In genomic region chr14:120797916-120798490, GRCm38 (mm10) we compare ENCODE assay signal across 24 mouse cellular contexts.
DNase-seq lines count a peak whose midpoint lies in the region; ATAC-seq and TF ChIP-seq lines count a peak whose summit lies in the region.
"Had no signal": no experiment of that assay in that cellular context is flagged by ENCODE, and none has a peak within 500 bp of the region (broad histone marks: within the 10 kb centered on the region; RNA-seq: fewer than 3 reads in every experiment).

No protein-coding gene starts in this region.

- H3K9ac ChIP-seq in lung, embryonic 16.5 days (ENCODE audit: low read length): no peak overlapping the region
- H3K9ac ChIP-seq: hindbrain, embryonic 13.5 days; limb, embryonic 15.5 days; liver, embryonic 14.5 days; lung, embryonic 15.5 days had no signal

- no peaks in the 10 kb centered on the region for H3K36me3 ChIP-seq in lung, embryonic 16.5 days (ENCODE audit: control insufficient read depth, insufficient read depth, low read length)
- no peaks in the 10 kb centered on the region for H3K36me3 ChIP-seq in E14TG2a.4 (ENCODE audit: insufficient read depth, low read length)
- H3K36me3 ChIP-seq: hindbrain, embryonic 13.5 days; limb, embryonic 15.5 days; lung, embryonic 15.5 days had no signal

- peak; percentile 91 for ATAC-seq in frontal cortex, adult (ENCODE audit: low TSS enrichment)
- peak; percentile 20; the same call in 1 of the 2 replicates for ATAC-seq in lung, embryonic 16.5 days (ENCODE audit: low read depth)
- peak; percentile 33; the same call in 1 of the 2 replicates for ATAC-seq in megakaryocyte, adult 5-6 weeks (ENCODE audit: poor library complexity, severe bottlenecking)
- ATAC-seq: inflammation-experienced regulatory T-cells, adult 6 months; midbrain, embryonic 16.5 days had no signal

- H3K27ac ChIP-seq in lung, embryonic 16.5 days (ENCODE audit: low read length): no peak overlapping the region
- H3K27ac ChIP-seq: gastrocnemius, adult 2 months; hindbrain, embryonic 13.5 days; limb, embryonic 15.5 days; liver, embryonic 14.5 days; lung, embryonic 15.5 days; stomach, postnatal 0 days had no signal

- no peak overlapping the region for H3K4me3 ChIP-seq in lung, embryonic 16.5 days (ENCODE audit: low read length)
- peak overlapping the region; percentile 29 for H3K4me3 ChIP-seq in E14TG2a.4 (replicated peaks; ENCODE audit: low read length)
- H3K4me3 ChIP-seq: gastrocnemius, adult 2 months; hindbrain, embryonic 13.5 days; limb, embryonic 15.5 days; lung, embryonic 15.5 days had no signal

- DNase-seq in frontal cortex, postnatal 25 days (ENCODE audit: low spot score in 2 of 2): no peak
- no peak for DNase-seq in lung, adult 18-20 months
- no peak for DNase-seq in ovary, postnatal 14 days (ENCODE audit: low spot score)
- DNase-seq: adrenal gland, adult 2 months; cerebellum, adult 18-20 months; cerebellum, postnatal 14 days; gastrocnemius, adult 2 months; kidney, adult 18-20 months; kidney, postnatal 4 days; layer of hippocampus, adult 9-11 months; right cerebral cortex, postnatal 14 days; thymus, adult 2 months; thymus, postnatal 4 days had no signal

- 59% methylated on average over 7 of the region's 7 CpGs for WGBS in lung, embryonic 16.5 days

- H3K27me3 ChIP-seq in lung, embryonic 16.5 days (ENCODE audit: control insufficient read depth, insufficient read depth, low read depth, low read length): no peaks in the 10 kb centered on the region
- no peaks in the 10 kb centered on the region for H3K27me3 ChIP-seq in E14TG2a.4 (ENCODE audit: insufficient read depth, low read length)
- H3K27me3 ChIP-seq: limb, embryonic 15.5 days; lung, embryonic 15.5 days had no signal

- no peak for TF ChIP-seq CTCF in E14TG2a.4 (conservative IDR thresholded peaks at IDR 0.05; ENCODE audit: low read length)

- no peaks in the 10 kb centered on the region for H3K9me3 ChIP-seq in lung, embryonic 16.5 days (ENCODE audit: control insufficient read depth, low read length)
- peaks cover 22% of the 10 kb centered on the region for H3K9me3 ChIP-seq in E14TG2a.4 (ENCODE audit: low read length)
- H3K9me3 ChIP-seq: hindbrain, embryonic 13.5 days; limb, embryonic 15.5 days; lung, embryonic 15.5 days had no signal

- H3K4me1 ChIP-seq in lung, embryonic 16.5 days (replicated peaks; ENCODE audit: control insufficient read depth, insufficient read depth, low read length): no peaks in the 10 kb centered on the region
- H3K4me1 ChIP-seq in E14TG2a.4 (replicated peaks; ENCODE audit: low read depth, low read length): peaks cover 26% of the 10 kb centered on the region
- H3K4me1 ChIP-seq: hindbrain, embryonic 13.5 days; limb, embryonic 15.5 days; lung, embryonic 15.5 days had no signal

- no peak overlapping the region for H3K4me2 ChIP-seq in lung, embryonic 16.5 days (ENCODE audit: low read depth, low read length)
- H3K4me2 ChIP-seq: hindbrain, embryonic 13.5 days; limb, embryonic 15.5 days; lung, embryonic 15.5 days had no signal

Comparison
In these comparisons a context has a peak if more than half of its experiments do, and no peak if none do; other contexts are left out.
1. ATAC-seq: peak in every context shown above with its lines; median percentile 91 in frontal cortex, adult; 33 in megakaryocyte, adult 5-6 weeks; 20 in lung, embryonic 16.5 days.